Mouse (Mus musculus) right cerebral cortex, postnatal 14 days (tissue): ENCODE measurements around the gene Hk2.

ENCODE experiments used
- DNase-seq: peaks from one replicate; pipeline ENCODE4 v3.0.0; 2022

The Hk2 gene

GRCm38 (mm10) chr6:82769704-82770103, 4.5 kb downstream of the Hk2 start:
- no peak for DNase-seq

DNA sequence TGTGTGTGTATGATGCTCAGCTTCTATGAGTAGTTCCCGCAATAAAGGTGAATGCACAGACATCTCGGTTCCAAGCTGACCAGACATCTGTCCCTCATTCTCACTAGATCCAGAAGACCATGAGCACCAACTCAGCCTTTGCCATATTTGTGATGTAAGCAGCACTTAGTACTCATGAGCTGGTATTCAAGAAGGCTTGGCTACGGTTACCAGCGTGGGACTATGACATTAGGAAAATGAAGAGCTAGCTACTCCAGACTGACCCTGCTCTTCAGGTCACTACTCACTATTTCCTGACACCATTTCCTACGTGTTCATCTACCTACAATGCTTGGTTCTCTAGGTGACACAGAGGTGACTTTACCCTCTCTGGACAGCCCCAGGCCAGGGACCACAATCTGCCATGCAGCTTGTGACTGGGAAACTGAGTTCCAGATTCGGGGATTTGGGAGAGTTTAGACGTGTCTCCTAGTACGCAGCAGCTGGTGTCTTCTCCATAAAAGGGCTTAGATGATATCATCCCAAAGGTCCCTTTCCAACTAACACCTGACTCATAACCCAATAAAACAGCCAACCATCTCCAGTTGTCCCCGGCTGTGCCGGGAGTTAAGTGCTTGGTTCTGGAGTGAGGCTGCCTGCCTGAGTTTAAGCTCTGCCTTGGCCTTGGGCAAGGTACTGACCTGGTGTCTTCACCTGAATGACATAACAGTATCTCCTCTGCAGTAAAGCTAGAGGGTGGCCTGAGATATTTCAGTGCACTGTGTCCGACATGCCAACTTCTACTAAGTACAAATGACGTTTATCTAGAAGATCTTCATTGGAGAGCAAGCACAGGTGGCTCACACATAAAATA, 6.3 kb downstream of the Hk2 start:
- no peak for DNase-seq

DNA sequence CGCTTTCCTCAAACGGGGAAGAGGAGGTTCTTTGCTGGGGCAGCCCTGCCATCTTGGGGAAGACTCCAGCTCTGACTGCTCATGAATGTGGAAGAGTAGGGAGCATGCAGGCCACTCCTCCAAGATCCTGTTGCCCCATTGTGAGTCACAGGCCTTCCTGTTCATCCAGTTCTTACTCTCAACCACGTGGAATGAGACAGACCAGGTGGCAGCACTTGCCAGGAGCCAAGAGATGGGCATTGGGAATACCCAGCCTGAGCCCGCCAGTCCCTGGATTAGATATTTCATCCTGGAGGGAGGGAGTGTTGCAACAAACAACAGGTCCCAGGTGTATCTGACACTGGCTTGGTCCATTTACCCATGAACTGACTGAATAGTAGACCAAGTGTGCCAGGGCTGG, 7.6 kb downstream of the Hk2 start:
- DNase-seq: no peak

DNA sequence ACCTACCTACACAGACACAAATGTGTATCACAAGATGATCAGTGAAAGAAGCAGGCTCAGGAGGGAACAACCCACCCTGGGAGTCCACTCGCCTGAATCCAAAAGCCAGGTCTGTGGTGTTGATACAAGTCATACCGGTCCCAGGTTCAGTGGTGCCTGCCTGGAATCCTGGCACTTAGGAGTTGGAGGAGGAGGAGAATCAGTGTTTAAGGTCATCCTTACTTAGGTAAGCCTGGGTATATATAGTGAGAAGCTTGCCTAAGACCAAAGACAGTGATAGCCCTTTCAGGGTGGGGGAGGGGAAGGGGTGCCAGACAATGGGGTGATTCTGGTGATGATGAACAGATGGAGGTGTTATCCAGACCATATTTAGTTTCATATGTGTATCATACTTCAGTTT, 9.0 kb downstream of the Hk2 start:
- DNase-seq: no peak

GRCm38 (mm10) chr6:82763871-82764503, 10.3 kb downstream of the Hk2 start:
- DNase-seq: no peak

DNA sequence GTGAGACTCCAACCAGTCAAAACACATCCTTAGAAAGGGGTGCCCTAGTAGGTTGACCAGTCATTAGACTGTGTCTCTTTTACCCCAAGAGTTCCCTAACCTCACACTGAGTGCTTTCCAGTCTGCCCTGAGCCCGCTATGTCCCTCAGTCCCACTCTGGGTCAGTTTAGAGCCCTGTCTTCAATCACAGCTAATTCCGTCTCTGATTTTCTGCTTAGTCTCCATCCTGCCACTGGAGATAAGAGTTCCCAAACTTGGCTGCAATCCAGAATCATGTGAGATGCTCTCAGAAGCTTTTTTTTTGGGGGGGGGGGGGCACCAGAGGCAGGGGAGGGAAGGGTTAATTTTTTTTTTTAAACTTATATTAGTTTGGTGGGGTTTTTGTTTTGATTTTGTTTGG, 11.5 kb downstream of the Hk2 start:
- DNase-seq: no peak

DNA sequence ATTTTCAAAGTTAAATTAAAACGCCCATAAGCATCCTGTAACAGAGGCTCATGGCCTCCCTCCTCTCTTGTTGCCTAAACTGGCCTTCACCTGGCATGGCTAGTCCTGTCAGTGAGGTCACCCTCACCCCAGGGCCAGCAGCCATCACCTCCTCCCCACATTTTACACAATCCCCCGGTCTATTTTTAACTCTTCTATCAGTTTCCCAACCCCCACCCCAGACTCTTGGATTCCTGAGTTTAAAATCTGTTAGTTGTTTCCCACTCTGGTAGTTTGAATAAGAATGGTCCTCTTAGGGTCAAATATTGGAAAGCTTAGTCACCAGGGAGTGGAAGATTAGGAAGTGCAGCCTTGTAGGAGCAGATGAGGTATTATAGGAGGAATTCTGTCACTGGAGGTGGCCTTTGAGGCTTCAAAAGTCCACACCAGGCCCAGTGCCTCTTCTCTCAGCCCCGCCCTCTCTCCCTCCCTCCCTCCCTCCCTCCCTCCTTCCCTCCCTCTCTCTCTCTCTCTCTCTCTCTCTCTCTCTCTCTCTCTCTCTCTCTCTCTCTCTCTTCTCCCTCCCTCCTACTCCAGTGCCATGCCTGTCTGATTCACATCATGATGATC, 13.4 kb downstream of the Hk2 start:
- no peak for DNase-seq

- DNase-seq: no peak
Measured at GRCm38 (mm10) chr6:82759241-82759640, 15.0 kb downstream of the Hk2 start.

- DNase-seq: no peak
Measured at GRCm38 (mm10) chr6:82756799-82757210, 17.4 kb downstream of the Hk2 start.

DNA sequence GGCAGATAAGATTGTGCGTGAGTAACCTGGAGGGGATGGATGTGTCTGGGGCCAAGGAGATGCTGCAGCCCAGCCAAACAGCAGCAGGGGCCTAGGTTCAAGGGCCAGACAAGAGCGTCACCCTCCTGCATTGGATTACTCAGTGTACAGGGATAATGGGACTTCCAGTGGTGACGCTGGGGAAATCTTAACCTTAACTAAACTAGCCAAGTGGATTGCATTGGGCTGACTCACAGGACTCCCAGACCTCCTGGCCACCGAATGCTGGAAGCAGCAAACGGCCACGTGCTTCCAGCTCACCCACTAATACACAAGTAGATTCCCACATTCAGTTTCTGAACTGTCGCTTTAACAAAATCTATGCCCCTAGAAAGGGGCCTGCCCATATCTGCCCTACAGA, 18.0 kb downstream of the Hk2 start:
- DNase-seq: no peak

DNA sequence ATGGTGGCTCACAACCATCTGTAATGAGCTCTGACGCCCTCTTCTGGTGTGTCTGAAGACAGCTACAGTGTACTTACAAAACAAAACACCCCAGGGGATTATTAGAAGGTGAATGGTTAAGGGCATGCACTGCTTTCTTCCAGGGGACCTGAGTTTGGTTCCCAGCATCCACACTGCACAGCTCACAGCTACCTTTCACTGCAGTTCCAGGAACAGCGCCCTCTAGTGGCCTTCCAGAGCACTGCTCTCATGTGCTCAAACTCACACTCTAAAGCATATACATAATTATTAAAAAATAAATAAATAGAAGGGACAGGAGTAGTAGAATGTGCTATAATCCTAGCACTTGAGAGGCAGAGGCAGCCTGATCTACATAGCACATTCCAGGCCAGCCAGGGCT, 18.9 kb downstream of the Hk2 start:
- DNase-seq: no peak

DNA sequence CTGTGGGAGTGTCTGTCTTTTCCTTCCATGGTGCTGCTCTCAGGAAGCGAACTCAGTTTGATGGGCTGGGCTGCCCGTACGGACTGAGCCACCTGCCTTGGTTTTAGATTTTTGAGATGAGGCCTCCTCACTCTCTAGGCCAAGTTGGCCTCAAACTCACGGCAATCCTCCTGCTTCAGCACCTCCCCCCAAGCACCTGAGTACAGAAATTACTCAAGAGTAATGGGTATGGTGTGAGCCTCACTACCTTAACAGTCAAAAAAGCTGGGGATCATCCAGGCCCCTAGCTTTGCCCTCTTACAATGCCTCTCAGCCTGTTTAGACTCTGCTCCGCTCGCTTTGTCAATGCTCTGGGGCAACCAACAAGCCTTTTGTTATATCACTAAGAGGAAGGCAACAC, 19.5 kb downstream of the Hk2 start:
- DNase-seq: no peak

GRCm38 (mm10) chr6:82753638-82754361, 20.5 kb downstream of the Hk2 start:
- no peak for DNase-seq

DNA sequence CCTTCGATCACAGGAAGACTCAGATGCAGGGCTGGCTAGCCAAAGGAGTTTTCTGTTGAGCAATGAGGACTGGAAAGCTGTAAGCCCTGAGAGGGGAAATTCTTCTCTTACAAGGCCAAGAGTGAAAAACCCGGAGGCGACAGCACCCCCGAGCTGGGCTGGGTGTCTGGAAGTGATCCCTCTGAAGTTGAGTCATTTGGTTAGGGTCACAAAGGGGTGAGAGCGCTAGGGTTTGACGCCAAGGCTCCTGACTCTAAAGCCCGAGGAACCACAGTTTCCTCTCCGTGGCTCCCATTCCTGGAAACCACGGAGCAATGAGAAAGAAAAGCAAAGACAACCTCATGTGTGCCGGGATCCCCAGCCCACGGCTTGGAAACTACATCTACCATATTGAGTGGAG, 21.2 kb downstream of the Hk2 start:
- no peak for DNase-seq

- DNase-seq: no peak
Measured at GRCm38 (mm10) chr6:82751791-82752190, 22.5 kb downstream of the Hk2 start.

GRCm38 (mm10) chr6:82751031-82751430, 23.2 kb downstream of the Hk2 start:
- DNase-seq: no peak

DNA sequence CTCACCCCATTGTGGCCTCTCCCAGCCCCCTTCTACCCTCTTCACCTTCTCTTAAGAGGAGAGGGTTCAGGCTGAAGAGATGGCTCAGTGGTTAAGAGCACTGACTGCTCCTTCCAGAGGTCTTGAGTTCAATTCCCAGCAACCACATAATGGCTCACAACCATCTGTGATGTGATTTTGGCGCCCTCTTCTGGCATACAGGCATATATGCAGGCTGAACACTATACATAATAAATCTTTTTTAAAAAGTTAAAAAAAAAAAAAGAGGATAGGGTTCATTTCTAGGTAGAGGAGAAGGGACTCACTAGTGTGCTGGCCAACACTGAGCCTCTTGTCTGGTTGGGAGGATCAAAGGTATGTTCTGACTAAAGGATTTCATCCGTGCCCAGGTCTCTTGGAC, 24.2 kb downstream of the Hk2 start:
- no peak for DNase-seq

- DNase-seq: no peak
Measured at GRCm38 (mm10) chr6:82748106-82748672, 26.1 kb downstream of the Hk2 start.

DNA sequence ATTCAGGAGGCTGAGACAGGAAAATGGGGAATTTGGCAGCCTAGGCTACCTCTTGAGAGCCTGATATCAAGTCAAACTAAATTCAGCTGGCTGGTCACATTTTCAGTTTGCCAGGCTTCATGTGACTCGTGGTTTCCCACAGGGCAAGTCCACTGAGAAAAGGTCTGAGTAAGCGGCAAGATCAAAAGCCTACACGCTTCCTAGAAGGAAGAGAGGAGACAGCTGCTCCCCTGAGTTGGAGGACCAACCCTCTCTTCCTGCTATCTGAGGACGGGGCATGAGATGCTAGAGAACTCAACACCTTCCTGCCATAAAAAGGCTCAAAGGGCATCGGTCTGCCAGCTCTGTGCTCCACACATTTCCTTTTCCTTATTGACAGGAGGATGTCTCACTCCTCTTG, 27.2 kb downstream of the Hk2 start:
- no peak for DNase-seq

DNA sequence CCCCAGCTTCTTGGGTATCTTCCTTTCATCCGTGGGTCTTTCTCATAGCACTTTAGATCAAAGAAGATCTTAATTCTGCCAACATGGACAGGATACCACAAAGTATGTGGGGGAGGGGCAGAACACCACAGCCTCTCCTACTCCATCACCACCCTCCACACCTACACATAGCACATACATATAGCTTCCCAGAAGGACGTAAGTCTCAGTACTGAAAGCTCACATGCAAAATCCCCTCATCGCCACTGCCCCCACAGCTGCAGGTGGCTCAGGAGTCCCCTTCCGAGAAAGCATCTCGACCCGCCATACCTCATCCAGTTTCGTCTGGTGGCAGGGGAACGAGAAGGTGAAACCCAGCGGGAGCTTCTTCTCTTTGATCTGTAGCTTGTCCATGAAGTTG, 29.7 kb downstream of the Hk2 start:
- no peak for DNase-seq

- DNase-seq: no peak
Measured at GRCm38 (mm10) chr6:82741518-82741880, 32.8 kb downstream of the Hk2 start.

DNA sequence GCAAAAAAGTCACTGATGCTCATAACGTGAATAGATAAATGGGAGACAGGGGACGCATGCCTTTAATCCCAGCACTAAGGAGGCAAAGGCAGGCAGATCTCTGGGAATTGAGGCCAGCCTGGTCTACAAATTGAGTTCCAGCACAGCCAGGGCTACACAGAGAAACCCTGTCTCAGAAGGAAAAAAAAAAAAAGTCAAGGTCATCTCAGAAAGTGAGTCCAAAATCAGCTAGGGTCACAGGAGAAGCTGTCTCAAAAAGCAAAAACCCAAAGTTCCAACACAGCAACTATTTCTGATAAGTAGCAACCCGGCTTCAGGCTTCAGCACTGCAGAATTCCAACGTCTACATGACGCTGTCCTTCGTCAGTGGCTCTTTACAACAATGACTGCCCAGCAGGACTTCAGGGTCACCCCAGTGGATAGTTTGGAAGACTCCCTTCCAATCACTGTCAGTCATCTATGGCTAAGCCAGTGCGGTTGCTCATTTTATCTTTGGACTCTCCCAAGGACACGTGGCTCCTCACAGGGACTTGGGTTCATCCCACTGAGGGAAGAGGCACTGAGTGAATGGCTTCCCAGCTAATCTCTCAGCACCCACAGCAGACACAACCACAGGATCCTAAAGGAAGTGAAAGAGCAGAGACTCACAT, 33.3 kb downstream of the Hk2 start:
- DNase-seq: no peak

DNA sequence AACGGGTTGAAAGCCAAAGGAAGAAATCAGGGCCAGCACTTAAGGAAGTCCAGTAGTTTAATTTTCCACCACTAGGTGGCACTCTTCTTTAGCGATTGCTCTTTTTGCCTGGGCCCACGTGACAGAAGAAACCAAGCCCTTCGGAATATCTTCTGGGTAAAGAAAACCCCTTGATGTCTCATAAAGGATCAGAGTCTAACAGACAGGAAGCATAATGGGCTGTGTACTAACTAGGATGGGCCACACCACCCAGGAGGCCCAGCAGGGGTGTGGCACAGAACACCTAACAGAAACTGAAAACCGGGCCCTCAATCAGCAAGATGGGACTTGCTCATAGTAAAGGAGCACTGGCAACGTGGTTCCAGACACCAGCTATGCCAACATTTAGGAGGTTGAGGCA, 34.0 kb downstream of the Hk2 start:
- peak; percentile 36 for DNase-seq
